Mouse (Mus musculus) layer of hippocampus, adult 9-10 months (tissue): ENCODE data around the gene Lhfp.
"Not testable (repeated sequence)": the region's sequence is repeated elsewhere in the genome, so short reads cannot be mapped to it uniquely, and the experiment has no call there.

Experiments
- DNase-seq: peaks from one replicate; pipeline ENCODE4 v3.0.0; 2022; ENCODE audit warnings: low spot score

Gene Lhfp

GRCm38 (mm10) chr3:53273220-53273619 is 231.9 kb downstream of the Lhfp start:
- no peak for DNase-seq

GRCm38 (mm10) chr3:53277993-53278392 is 236.7 kb downstream of the Lhfp start:
- no peak for DNase-seq

- not testable (repeated sequence) for DNase-seq
These were observed 240.7 kb downstream of the Lhfp start for GRCm38 (mm10) chr3:53282005-53282404.

- DNase-seq, result no peak
These were observed 242.7 kb downstream of the Lhfp start for GRCm38 (mm10) chr3:53284023-53284422.

GRCm38 (mm10) chr3:53284471-53285177 is 243.3 kb downstream of the Lhfp start:
- DNase-seq, result no peak

DNA sequence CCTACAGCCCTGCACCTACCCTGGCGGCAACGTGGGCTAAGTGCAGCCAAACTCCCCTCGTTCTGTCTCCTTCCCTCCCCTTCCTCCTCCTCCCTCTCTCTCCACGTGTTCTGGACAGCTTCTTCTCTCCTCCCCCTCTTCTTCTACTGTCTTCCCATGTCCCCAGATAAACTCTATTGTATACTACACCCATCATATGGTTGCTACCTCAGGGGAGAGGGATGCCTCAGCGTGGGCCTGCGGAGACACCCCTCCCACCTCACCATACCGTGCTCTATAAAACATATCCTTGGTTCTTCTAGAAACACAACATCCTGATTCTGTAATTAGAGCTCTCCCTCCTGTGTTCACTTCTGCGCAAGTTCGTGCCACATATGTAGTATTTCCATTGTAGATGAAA is 247.3 kb downstream of the Lhfp start:
- DNase-seq, result no peak

- DNase-seq, result no peak
These were observed 248.4 kb downstream of the Lhfp start for GRCm38 (mm10) chr3:53289589-53290219.

- DNase-seq, result no peak
These were observed 249.9 kb downstream of the Lhfp start for GRCm38 (mm10) chr3:53291185-53291584.

- no peak for DNase-seq
These were observed 250.6 kb downstream of the Lhfp start for GRCm38 (mm10) chr3:53291945-53292344.

- DNase-seq, result no peak
These were observed 251.1 kb downstream of the Lhfp start for GRCm38 (mm10) chr3:53292474-53292873.

GRCm38 (mm10) chr3:53292979-53293378 is 251.7 kb downstream of the Lhfp start:
- DNase-seq, result no peak

GRCm38 (mm10) chr3:53293901-53294433 is 252.6 kb downstream of the Lhfp start:
- DNase-seq, result no peak

DNA sequence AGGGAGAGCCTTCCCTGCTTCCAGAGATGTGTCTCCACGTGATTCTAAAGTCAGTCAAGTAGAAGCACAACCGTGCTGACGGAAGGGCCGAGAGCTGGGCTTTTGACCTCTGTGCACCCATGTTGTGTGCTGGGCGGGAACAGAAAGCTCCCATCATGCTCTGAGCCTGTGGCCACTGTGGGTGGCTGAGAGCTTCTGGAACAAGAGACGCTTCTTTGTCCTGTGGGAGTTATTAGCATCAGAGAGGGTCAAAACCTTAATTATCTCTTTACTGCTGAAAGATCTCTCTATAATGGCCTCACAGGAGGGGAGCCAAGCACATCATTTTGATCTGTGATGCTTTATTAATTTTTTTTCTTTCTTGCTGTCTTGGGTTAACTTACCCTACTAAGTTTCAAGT is 253.5 kb downstream of the Lhfp start:
- no peak for DNase-seq

DNA sequence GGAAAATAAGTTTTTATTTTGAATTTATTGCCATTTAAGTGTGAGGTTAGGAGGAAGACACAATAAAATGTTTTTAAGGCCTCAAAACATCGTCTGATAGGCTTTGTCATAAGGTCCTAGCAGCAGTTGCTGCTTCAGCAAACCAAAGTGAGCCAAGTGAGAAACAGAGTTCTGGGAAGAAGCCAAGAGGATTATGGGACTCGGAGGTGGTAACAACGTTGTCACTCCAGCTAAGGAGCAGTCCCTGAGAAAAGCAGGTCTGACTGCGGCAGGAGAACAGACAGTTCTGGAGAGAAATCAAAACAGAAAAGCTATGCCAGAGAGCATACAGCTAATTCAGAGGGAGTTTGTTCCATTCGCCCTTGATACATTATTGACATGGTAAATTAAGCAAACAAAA is 260.5 kb downstream of the Lhfp start:
- DNase-seq, result no peak

DNA sequence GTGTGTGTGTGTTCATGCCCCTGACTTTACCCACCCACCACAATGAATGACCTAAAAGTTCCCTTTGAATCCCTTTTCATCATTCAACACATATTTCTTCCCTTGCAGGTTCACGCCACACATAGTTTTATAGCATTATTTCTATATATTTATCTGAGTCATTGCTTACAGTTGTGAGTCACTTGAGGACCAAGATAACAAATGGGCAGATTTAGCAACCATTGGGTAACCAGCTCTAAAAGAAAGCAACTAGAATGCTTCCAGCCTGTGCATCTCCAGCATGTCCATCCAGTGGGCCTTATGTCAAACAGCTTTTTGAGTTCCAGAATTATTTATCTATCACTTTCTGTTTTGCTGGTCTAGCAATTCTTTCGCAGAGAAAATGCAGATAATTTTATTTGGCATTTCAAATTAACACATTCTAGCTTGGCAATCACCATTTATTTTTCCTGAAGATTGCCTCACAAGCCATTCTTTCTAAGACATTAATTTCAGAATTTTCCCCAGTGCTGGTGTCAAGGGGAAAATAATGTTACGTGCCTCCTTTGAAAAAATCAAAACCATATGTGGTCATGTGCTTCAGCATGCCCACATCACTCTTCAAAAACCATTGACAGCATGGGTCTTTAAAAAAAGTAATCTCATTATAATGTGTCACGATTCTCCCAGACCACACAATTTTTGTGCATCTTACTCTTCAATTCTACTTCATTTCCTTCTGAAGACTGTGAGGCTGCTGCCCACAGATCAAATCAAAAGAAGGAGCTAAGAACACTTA is 263.0 kb downstream of the Lhfp start:
- no peak for DNase-seq

DNA sequence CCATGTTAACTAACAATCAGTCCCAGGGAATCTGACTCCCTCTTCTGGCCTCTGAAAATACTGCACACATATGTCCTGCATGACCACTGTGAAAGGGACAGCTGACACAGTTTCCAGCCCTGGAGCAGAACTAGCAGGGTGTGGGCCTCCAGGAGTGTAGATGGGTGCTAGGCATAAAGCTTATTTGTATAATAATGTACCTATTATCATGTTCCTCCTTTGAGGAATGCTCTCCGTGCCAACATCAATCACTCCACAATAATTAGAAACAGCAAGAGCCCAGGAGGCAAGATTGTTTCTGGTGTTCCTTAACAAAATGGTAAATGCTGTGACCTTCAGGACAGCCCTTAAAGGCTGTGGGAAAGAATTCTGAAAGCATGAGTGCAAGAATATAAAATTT is 264.5 kb downstream of the Lhfp start:
- DNase-seq, result no peak

GRCm38 (mm10) chr3:53308649-53309048 is 267.3 kb downstream of the Lhfp start:
- DNase-seq, result no peak

DNA sequence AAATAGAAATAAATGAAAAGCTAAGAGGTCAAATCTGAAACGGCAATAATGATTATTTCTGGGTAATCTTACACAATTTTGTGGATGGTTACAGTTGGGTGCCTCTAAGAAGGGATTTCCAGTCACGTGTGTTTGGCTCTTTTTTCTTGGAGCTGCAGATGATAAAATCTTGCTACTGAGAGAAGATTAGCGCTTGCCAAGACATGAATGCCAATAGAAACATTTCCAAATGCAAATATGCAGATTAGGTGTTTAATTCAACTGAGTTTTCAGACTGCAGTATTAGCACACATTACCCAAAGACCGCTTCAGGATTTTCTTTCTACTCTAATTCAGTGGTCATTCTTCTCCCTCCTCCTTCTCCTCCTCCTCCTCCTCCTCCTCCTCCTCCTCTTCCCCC is 268.8 kb downstream of the Lhfp start:
- no peak for DNase-seq

GRCm38 (mm10) chr3:53310615-53311014 is 269.3 kb downstream of the Lhfp start:
- no peak for DNase-seq
